Mouse (Mus musculus) gonadal fat pad, adult 2 months (tissue): ENCODE results near the gene Dqx1. TPM values are rescaled to one million over a fixed set of nuclear protein-coding genes. Genes with fewer than 3 reads are reported as not detected.

Experiments
- DNase-seq: peaks from one replicate; pipeline ENCODE4 v3.0.0-alpha.2; 2012; ENCODE audit warnings: low read depth
- polyA plus RNA-seq: library from polyadenylated mRNA; depleted of rRNA; stranded (reverse); fragments of >200 nt; gene quantifications from 2 replicates; pipeline ENCODE4 v1.2.3, GENCODE M21; 2012; rRNA removed

Dqx1 gene
- polyA plus RNA-seq, 1 experiment, result 1.4 TPM

- no peak for DNase-seq
Measured at GRCm38 (mm10) chr6:83107566-83108400, 50.1 kb downstream of the Dqx1 start.

GRCm38 (mm10) chr6:83108762-83109668, 51.4 kb downstream of the Dqx1 start, which contains the start of gene Mrpl53:
TSS of gene Mrpl53 (plus strand) at chr6:83109040.
- no peak for DNase-seq

DNA sequence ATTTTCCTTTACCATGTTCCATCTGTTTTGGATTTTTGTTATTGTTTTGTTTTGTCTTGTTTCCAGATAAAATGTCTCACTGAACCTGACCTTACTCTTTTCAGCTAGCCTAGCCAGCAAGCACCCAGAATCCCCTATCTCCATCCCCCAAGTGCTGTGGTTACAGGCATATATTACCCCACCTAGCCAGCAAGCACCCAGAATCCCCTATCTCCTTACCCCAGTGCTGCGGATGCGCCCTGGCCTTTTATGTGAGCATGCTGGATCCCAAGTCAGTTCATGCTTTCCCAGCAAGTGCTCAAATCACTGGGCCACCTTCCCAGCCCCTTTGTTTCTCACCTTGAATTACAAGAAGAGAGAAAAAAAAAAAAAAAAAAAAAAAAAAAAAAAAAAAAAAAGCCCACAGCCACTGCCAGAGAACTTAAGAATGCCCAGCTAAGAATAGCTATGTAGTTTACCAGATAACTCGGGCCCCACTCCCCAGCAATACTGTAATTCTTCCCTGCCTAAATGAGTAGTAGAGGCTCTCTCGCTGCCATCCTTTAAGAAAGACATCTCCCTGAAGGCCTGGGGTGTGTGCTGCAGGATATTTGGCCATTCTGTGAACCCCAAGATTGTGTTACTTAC, 54.0 kb downstream of the Dqx1 start:
- no peak for DNase-seq

DNA sequence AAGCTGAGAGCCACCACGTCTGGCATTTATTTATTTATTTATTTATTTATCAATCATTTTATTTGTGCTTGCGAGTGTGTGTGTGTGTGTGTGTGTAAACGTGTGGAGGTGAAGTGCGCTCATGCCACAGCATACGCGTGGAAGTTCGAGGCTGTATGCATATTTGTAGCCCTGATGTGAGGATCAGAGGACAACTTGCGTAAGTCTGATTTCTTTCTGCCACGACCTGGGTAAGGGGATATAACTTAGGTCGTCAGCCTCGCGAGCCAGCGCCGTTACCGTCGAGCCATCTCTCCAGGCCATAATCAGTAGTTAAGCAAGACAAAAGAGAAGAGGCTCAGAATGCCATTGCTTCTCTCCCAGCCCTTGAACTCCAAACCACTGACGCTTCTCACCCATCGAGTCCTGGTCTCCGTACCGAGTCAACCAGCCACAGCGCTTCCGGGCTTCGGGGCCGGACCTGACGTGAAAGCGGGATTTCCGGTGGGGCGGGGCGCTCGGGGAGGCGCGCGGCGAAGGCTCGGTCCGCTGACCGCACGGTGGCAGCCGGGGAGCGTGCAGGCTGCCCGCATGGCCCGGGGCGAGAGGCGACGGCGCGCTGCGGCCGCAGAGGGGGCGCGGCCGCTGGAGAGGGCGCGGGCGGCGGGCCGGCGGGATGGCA, 57.5 kb downstream of the Dqx1 start, which contains the start of gene Mogs:
TSS of gene Mogs (plus strand) at position 486 of the 661 bp plus-strand sequence.
- DNase-seq, result no peak

GRCm38 (mm10) chr6:83115682-83116372, 58.2 kb downstream of the Dqx1 start:
- no peak for DNase-seq

GRCm38 (mm10) chr6:83116373-83117164, 58.9 kb downstream of the Dqx1 start:
- DNase-seq, result no peak

Other genes starting within 250 kb of the Dqx1 start
- gene Sema4f, start 118.1 kb upstream of the Dqx1 start, polyA plus RNA-seq, result 0.62 and 0.66 TPM in 2 replicates
- gene M1ap, start 110.9 kb upstream of the Dqx1 start, polyA plus RNA-seq, result 3.7 and 4.2 TPM in 2 replicates
- gene Dok1, start 24.4 kb upstream of the Dqx1 start, polyA plus RNA-seq, result 26.9 and 28.3 TPM in 2 replicates
- 9.8 and 12.1 TPM in 2 replicates for gene Loxl3, start 23.7 kb upstream of the Dqx1 start, polyA plus RNA-seq
- gene Aup1, start 3.3 kb upstream of the Dqx1 start, polyA plus RNA-seq, result 269 and 309 TPM in 2 replicates
- 38.5 and 44.7 TPM in 2 replicates for gene Htra2, start 2.6 kb upstream of the Dqx1 start, polyA plus RNA-seq
- gene Tlx2, start 12.4 kb downstream of the Dqx1 start, polyA plus RNA-seq, result not detected in 2 replicates
- 15.8 and 23.1 TPM in 2 replicates for gene Pcgf1, start 20.0 kb downstream of the Dqx1 start, polyA plus RNA-seq
- 1.9 and 2.5 TPM in 2 replicates for gene Lbx2, start 28.5 kb downstream of the Dqx1 start, polyA plus RNA-seq
- 5.8 and 6.5 TPM in 2 replicates for gene Ccdc142, start 43.8 kb downstream of the Dqx1 start, polyA plus RNA-seq
- gene Gm42688, start 43.8 kb downstream of the Dqx1 start, polyA plus RNA-seq, result 4.0 and 4.4 TPM in 2 replicates
- 71.5 and 89.4 TPM in 2 replicates for gene Mrpl53, start 51.2 kb downstream of the Dqx1 start, polyA plus RNA-seq
- gene Mogs, start 57.7 kb downstream of the Dqx1 start, polyA plus RNA-seq, result 55.3 and 56.3 TPM in 2 replicates
- gene Wbp1, start 63.7 kb downstream of the Dqx1 start, polyA plus RNA-seq, result 187 and 193 TPM in 2 replicates
- 17.1 and 30.1 TPM in 2 replicates for gene Ino80b, start 67.6 kb downstream of the Dqx1 start, polyA plus RNA-seq
- 30.2 and 41.3 TPM in 2 replicates for gene Rtkn, start 77.6 kb downstream of the Dqx1 start, polyA plus RNA-seq
- 2.9 and 3.6 TPM in 2 replicates for gene Wdr54, start 98.6 kb downstream of the Dqx1 start, polyA plus RNA-seq
- gene 1700003E16Rik, start 98.6 kb downstream of the Dqx1 start, polyA plus RNA-seq, result 2.7 and 4.4 TPM in 2 replicates
- gene Dctn1, start 108.1 kb downstream of the Dqx1 start, polyA plus RNA-seq, result 101 and 114 TPM in 2 replicates
- gene Slc4a5, start 162.0 kb downstream of the Dqx1 start, polyA plus RNA-seq, result 0.96 and 2.3 TPM in 2 replicates